Mouse (Mus musculus) heart, postnatal 14 days (tissue): ENCODE data around the gene Bpifb1. TPM values are rescaled to one million over a fixed set of nuclear protein-coding genes. Genes with fewer than 3 reads are reported as not detected.
"Not testable (repeated sequence)": the region's sequence is repeated elsewhere in the genome, so short reads cannot be mapped to it uniquely, and the experiment has no call there.

Experiments used
- DNase-seq, 2 experiments: peaks; one replicate each; pipeline ENCODE4 v3.0.0; 2021 to 2022
- intact Hi-C: fragments of 180-260 bp; cut with DNase I; formaldehyde crosslinking; loops from one replicate; pipeline ENCODE4 v1.15.1; 2025
- total RNA-seq, 2 experiments: library from RNA; stranded (reverse); gene quantifications; 2 replicates each; pipeline ENCODE4 v1.2.3; 2021

Gene Bpifb1
- total RNA-seq, 2 experiments from 2014 or later, result 2.2 TPM; not detected in 1

- intact Hi-C loops, result loop anchor here (5.0 kb wide), 1 partner anchor 35 kb away; no protein-coding TSS in a partner anchor
- peak; percentile 53 to 77 for DNase-seq
Measured at GRCm38 (mm10) chr2:154206908-154207307, 16.3 kb downstream of the Bpifb1 start.

- no peak for DNase-seq
- intact Hi-C loops, result loop anchor here (5.0 kb wide), 1 partner anchor 37 kb away; no protein-coding TSS in a partner anchor
Measured at GRCm38 (mm10) chr2:154209112-154209511, 18.5 kb downstream of the Bpifb1 start.

DNA sequence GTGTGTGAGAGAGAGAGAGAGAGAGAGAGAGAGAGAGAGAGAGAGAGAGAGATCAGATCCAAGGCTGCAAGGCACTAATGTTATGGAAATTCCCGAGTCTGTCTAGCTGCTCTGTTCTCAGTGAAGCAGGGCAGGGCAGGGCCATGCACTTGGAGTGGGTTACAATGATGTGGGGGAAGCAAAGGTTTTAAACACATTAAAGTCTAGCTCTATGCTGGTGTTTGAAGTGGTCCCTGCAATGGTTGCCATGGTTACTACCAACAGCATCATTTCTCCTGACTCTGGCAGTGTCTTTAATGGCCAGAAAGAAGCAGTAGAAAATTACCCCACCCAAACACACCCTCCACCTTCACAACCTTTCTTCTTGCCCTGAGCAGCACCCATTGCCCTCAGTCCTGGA is 20.5 kb downstream of the Bpifb1 start:
- no peak for DNase-seq
- intact Hi-C loops, result loop anchor here (5.0 kb wide), 1 partner anchor 161 kb away; the partner anchor contains the start of gene Cdk5rap1

- no peak for DNase-seq
- intact Hi-C loops, result loop anchor here (5.0 kb wide), 1 partner anchor 160 kb away; the partner anchor contains the start of gene Cdk5rap1
Measured at GRCm38 (mm10) chr2:154211881-154212280, 21.3 kb downstream of the Bpifb1 start.

GRCm38 (mm10) chr2:154215191-154215590 is 24.6 kb downstream of the Bpifb1 start:
- intact Hi-C loops, result loop anchor here (2.0 kb wide), 1 partner anchor 76 kb away; no protein-coding TSS in a partner anchor

GRCm38 (mm10) chr2:154219950-154220349 is 29.3 kb downstream of the Bpifb1 start:
- intact Hi-C loops, result no loop called here
- DNase-seq, result no peak

More at GRCm38 (mm10) chr2:154215191-154215590, 24.6 kb downstream of the Bpifb1 start:
- peak; percentile 80 to 86 for DNase-seq

- intact Hi-C loops, result no loop called here
- DNase-seq, result peak in 1 of 2 experiments; percentile 29
Measured at GRCm38 (mm10) chr2:154223265-154223916, 32.8 kb downstream of the Bpifb1 start, which contains the start of gene Bpifb5. Gene Bpifb5 (plus strand): TSS chr2:154223742.

DNA sequence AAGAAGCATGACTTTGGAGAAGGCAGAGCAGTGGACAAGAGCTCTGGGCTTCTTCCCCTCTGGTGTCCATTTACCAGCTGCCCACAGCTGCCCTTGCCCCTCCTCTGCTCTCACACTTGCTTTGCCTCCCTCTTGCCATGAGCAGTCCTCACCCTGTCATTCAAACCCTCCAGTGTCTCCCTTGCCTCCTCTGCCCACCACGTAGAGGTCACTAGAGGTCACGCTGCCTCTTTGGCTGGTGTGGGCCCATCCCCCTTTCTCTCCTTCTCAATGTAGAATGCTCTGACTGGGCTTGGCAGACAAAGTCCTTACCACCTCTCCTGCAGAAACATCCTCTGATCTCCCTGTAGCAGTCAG is 33.3 kb downstream of the Bpifb1 start:
- no peak for DNase-seq
- intact Hi-C loops, result no loop called here

GRCm38 (mm10) chr2:154226991-154227390 is 36.4 kb downstream of the Bpifb1 start:
- no peak for DNase-seq
- intact Hi-C loops, result no loop called here

GRCm38 (mm10) chr2:154227830-154228229 is 37.2 kb downstream of the Bpifb1 start:
- DNase-seq, result no peak
- intact Hi-C loops, result no loop called here

- no peak for DNase-seq
- intact Hi-C loops, result no loop called here
Measured at GRCm38 (mm10) chr2:154233426-154233825, 42.8 kb downstream of the Bpifb1 start.

GRCm38 (mm10) chr2:154240771-154241170 is 50.2 kb downstream of the Bpifb1 start:
- DNase-seq, result no peak
- intact Hi-C loops, result no loop called here

DNA sequence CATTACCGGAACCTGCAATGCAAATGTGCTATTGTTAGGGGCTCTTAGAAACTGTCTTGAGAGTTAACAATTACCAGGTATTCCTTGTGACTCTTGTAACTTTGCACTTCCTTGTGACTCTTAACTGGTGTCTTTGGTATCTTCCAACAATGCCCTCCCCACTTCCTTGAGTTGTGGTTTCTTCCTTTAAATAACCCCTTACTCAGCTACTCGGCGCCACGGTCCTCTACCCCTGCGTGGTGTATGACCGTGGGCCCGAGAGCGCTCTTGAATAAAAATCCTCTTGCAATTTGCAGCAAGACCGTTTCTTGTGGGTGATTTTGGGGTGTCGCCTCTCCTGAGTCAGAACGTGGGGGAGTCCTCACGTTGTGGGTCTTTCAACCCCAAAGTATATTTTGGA is 52.1 kb downstream of the Bpifb1 start:
- intact Hi-C loops, DNase-seq: not testable (repeated sequence)

- DNase-seq, result no peak
- intact Hi-C loops, result no loop called here
Measured at GRCm38 (mm10) chr2:154243356-154244036, 52.9 kb downstream of the Bpifb1 start.

- intact Hi-C loops, result no loop called here
- no peak for DNase-seq
Measured at GRCm38 (mm10) chr2:154245322-154245721, 54.7 kb downstream of the Bpifb1 start.

- intact Hi-C loops, DNase-seq: not testable (repeated sequence)
Measured at GRCm38 (mm10) chr2:154255254-154255653, 64.6 kb downstream of the Bpifb1 start.

- DNase-seq, result no peak
- intact Hi-C loops, result no loop called here
Measured at GRCm38 (mm10) chr2:154255770-154256169, 65.2 kb downstream of the Bpifb1 start.

DNA sequence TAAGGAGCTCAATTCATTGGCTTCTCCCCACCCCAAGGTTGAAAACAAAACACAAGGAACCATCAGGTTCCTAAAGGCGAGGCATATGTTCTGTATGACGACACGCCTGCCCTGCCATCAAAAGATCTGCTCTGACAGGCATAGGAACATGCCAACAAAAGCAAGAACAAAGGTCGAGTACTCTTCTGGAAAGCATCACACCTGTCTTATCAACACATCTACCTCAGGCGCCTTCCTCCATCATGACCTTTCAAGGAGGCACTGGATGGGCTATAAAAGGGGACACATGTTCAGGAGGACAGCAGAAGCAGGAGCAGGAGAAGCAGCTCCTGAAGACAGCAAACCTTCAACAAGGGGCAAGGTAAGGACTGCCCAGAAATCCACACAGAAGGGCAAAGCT is 66.9 kb downstream of the Bpifb1 start, which contains the start of gene Bpifb9a:
Gene Bpifb9a, plus strand, starts transcription at position 301 of the 400 bp plus-strand sequence.
- DNase-seq, intact Hi-C loops: not testable (repeated sequence)

- DNase-seq, result not testable (repeated sequence)
Measured at GRCm38 (mm10) chr2:154264397-154264796, 73.8 kb downstream of the Bpifb1 start.

More at GRCm38 (mm10) chr2:154264397-154264796, 73.8 kb downstream of the Bpifb1 start:
- intact Hi-C loops, result not testable (repeated sequence)
